Mouse (Mus musculus): ENCODE data around the gene Nxpe3.
A peak's percentile ranks its signal among the peaks of the same experiment; 100 is the strongest.

Nxpe3 gene

DNA sequence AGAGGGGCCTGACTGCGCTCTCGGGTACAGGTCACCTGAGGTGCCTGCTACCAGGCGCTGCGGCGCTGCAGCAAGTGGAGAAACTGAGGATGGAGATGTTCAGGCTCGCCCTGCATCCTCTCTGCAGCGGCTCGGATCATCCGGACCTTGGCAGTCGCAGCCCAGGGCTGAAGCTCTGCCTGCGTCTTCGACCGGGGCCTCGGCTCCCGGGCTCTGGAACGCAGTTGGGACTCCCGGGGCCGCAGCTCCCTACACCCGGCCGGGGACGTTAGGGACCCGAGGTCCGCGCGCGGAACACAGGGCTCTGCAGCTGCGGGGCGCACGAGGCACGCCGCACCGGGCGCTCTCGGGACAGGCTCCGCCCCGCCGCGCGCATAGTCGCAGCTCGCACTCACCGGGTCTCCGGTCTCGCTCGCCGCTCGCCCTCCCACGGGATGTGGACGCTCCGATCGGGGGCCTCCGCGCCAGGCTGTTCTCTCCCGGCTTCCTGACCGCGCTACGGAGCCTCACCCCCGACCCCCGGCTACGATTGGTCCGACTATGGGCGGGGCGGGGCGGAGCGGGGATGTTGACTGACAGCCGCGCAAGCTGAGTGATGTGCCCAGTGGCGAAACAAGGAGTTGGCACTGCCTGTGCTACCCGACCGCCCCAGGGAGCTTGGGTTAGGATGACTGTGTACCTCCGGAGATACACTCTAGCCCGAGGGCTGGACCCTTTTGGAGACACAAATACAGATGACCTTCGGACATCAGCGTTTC, at the start of gene Nxpe3:
Gene Nxpe3 (minus strand): TSS at position 393 of the 758 bp plus-strand sequence.
- DNase-seq (ENCODE audit: extremely low spot score, low spot score), result peak; percentile 95

DNA sequence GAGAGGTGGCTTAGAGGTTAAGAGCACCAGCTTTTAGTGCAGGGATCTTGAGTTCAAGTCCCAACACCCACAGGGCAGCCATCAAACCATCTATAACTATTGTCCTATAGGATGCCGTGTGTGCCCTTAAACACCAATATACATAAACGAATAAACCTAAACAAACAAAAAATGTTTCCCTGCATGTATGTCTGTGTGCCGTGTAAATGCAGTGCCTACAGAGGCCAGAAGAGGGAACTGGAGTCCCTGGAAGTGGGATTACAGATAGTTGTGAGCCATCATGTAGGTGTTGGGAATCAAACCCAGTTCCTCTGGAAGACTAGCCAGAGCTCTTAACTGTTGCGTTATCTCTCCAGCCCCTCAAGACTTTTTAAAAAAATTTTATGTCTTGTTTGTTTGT, 45.7 kb upstream of the Nxpe3 start:
- DNase-seq (ENCODE audit: extremely low spot score, low spot score), result no peak

DNA sequence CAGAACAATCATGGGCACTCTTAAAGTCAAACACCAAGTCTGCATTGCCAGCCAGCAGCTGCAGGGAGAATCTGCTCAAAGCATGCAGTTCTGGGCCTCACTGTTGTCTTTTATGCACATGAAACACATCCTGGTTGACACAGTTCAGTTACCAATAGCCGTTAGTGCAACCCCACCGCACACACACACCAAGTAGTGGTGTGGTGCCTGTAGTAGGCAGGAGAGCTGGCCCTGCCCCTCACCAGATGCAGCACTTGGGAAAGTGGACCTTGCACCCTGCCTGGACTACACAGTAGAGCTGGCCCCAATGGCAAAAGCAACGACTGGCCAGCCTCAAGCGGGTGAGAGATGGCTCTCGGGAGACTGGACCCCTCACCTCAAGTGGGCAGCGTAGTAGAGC, 44.6 kb upstream of the Nxpe3 start:
- no peak for DNase-seq (ENCODE audit: extremely low spot score, low spot score)

DNA sequence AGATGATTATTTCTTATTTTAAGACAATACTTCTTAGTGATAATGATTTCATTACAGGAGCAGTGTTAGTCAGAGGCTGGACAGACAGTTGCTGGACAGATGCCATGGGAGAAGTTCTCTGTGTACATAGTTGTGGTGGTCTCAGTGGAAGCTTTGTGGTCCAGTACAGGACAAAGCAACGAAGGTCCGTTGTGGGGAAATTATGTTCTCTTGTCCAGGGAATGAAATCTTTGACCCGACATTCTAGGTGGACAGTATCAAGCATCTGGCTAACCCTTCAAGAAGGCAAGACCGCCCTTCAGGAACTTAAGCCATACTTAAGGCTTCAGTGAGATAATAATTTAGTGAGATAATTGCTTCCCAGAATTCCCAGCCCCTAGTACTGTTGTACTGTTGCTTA, 43.7 kb upstream of the Nxpe3 start:
- DNase-seq (ENCODE audit: extremely low spot score, low spot score), result no peak

DNA sequence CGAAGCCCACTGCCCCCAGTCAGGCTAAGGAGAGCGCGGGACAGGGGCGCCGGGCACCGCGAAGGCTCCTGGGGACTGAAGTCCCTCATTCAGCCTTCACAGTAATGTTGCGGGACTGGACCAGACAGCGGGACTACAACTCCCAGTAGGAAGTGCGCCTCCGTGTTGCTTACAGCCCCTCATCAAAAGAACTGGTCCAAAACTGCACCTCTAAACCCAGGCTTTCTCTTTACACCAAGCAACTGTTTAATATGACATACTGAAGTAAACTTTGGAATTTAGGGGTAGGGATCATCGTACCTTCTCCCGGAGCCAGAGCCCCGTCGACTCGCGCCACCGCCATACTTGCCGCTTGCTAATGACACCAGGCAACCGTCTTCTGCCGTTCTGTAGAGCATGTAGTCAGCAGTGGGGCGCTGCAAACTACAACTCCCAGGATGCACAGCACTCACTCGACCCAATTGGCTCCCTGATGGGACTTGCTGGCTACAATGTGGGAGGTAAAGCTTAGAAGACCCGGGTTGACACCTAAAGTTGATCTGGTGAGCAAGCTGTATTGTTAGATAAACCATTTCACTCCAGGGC, 39.5 kb upstream of the Nxpe3 start, which contains the start of gene Cep97:
Gene Cep97 (minus strand): TSS at position 403 of the 585 bp plus-strand sequence.
- DNase-seq (ENCODE audit: extremely low spot score, low spot score), result peak; percentile 89

DNA sequence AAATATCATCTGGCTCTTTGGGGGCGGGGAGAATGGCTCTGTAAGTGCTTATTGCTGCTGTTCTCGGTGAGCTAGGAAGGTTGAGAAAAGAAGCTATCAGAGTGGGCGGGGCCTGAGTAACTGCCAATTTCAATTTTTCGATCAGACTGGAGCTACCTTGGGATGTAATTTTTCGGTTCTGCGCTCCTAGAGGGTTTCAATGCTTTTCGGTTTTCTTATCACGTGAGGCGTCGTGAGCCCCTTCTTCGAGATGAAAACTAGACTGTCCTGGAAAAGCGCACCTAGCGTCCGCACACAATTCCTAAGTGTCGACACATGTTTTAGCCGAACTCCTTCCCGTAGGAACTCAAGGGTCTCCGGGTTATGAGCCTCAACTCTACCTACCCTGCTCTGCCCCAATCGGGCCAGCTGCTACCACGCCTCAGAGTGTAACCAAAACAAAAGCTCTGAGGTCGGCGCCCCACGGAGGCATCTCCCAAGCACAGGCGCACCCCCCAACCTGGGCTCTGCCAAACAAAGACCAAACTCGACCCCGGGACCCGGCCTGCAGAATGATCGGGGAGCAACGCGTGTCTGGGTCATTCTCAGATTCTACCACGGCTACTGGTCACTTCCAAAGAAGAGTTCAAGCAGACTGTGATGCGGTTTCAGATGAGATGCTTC, 38.7 kb upstream of the Nxpe3 start:
- no peak for DNase-seq (ENCODE audit: extremely low spot score, low spot score)

DNA sequence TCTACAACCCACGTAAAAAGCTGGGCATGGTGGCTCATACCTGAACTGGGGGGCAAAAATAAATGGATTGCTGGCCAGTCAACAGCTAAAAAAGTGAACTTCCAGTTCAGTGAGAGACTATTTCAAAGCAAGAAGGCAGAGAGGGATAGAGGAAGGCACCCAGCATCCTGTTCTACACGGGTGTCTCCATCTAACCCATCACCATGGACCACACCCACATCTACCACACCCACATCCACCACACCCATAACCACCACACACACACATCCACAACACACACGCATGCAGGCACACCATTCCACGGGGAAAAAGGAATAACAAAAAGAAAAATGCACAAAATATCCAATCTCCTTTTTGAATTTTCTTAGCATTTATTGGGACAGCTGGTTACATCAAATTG, 28.9 kb upstream of the Nxpe3 start:
- DNase-seq (ENCODE audit: extremely low spot score, low spot score), result no peak

DNA sequence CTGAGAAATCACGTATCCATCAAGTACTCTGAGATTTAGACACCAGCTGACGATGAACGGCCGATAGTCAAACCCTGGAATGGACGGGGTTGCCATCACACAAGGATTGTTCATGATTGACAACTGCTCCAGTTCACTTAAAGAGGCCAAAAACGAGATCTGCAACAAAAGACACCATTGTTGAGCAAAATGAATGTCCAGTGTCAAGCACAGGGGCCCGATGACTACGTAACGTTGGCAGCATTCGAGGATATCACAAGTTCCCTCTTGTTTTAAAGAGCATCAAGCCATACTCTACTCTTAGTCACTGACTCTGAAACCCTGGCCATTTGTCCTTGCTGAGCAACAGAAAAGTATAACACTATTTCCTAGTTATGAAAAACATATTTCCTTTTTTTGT, 27.0 kb upstream of the Nxpe3 start:
- no peak for DNase-seq (ENCODE audit: extremely low spot score, low spot score)

DNA sequence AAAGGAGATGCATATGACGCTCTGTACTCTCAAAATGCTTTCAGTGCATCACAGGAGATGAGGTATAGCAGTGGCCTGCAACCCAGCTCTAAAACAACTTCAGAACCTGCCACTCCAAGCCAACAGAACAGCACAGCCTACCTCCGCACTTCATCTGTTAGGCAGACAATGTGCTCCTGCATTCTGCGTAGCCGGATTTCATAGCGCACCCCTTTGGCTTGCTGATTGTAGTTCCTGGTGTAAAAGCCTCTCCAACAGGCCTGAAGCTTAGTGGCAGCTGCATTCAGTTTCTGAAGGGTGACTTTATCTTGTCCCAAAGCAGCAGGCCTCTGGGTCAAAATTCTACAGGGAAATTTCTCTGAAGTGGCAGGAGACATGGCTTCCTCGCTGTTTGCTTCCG, 19.6 kb upstream of the Nxpe3 start:
- no peak for DNase-seq (ENCODE audit: extremely low spot score, low spot score)

DNA sequence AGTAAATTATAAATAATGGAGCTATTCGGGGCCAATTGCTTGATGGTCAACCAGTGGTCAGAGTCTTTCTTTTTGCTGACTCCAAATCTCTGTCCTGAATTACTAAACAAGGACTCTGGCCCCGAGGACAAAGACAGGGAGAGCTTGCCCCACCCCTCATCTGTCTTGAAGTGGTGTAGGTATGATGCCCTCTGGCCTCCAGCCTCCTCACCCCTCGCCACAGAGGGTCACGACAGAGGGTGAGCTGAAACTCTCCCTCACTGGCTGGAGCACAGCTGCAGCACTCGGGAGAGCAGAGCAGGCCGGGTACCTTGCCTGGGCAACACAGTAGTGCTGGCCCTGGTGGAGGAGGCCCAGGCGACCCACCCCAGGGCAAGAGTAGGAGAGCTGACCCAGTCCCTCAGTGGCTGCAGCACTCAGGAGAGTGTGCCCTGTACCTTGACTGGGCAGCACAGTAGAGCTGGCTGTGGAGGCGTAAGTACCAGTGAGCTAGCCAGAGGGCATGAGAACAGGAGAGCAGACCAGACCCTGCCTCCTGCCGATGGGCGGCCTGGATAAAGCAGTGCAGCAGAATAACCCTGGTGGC, 15.2 kb upstream of the Nxpe3 start:
- no peak for DNase-seq (ENCODE audit: extremely low spot score, low spot score)

DNA sequence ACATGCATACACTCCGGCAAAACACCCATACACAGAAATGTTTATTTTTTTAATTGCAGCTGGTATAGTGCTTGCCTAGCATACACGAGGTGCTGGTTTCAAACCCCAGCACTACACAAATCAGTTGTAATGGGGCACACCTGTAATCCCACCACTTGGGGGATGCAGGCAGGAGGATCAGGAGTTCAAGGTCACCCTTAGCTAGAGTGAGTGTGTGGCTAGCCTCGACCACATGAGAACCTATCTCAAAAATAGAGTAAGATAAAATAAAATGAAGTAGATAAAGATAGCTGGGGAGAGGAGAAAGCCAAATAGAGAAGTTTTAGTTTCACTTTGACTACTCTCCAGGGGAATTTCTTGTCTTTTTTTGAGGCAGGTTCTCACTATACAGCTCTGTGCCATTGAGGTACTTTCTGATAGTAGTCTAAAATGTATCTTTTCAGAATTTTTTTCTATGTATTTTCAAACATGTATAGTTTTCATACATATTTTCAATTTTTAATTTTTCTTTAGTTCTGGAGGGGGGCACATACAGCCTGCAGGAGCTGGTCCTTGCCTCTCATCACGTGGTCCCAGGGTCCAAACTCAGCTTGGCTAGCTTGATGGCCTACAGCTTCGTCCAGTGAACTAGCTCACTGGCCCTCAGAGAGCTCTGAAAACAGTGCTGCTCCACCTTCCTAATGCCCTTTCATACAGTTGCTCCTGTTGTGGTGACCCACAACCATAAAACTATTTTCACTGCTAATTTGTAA, 12.0 kb upstream of the Nxpe3 start:
- no peak for DNase-seq (ENCODE audit: extremely low spot score, low spot score)

DNA sequence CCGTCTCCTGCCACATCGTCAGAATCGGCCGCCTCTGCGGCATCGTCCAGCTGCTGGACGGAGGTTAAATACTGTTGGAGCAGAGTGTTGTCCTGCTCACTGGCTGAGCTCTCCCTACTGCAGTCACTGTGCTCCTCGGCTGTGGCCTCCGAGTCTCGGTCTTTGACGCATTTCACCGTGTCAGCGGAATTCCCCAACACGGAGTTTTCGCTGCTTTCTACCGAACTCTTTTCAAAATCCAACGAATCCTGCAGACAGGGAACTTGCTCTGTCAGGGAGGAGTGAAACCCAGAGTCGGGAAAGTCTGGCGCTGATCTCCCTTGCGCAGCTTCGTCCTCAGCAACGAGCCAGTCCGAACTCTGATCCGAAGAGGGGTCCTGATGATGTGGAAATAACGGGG, 10.3 kb upstream of the Nxpe3 start:
- no peak for DNase-seq (ENCODE audit: extremely low spot score, low spot score)

DNA sequence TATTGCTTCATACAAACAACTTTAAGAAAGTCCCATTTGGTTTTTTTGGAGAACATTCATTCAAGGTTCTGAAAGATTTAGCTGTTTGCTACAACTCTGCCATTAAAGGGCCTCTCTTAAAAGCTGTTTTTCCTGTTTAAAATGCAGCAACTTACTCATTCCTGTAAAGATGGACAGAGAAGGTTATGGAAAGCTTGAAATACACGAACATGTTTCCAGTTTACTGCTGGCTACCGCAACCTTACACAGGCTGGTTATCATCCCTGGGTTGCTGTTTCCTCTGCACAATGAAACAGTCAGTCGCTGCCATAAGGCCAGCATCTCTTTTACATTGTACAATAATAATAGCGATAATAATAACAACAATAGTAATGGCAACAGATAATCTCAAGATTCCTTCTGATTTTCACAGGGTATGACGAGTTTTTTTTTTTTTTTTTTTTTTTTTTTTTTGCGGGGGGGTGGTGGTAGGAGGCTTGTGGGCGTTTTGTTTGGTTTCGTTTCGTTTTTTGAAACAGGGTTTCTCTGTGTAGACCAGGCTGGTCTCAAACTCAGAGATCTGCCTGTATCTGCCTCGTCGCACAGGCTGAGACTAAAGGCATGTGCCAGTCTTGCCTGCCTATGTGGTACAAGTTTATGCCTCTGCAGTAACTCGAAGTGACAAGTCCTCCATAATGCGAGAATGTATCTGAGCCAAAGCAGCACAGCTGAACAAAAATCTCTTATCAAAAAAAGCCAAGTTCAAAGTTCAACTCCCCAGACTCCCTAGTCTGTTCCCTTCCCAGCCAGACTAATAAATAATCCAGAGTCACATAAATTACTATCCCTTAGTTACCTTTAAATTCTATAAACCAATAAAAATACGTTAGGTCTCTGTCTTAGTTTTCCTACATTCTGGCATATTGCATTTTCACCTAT, 7.0 kb upstream of the Nxpe3 start:
- no peak for DNase-seq (ENCODE audit: extremely low spot score, low spot score)

DNA sequence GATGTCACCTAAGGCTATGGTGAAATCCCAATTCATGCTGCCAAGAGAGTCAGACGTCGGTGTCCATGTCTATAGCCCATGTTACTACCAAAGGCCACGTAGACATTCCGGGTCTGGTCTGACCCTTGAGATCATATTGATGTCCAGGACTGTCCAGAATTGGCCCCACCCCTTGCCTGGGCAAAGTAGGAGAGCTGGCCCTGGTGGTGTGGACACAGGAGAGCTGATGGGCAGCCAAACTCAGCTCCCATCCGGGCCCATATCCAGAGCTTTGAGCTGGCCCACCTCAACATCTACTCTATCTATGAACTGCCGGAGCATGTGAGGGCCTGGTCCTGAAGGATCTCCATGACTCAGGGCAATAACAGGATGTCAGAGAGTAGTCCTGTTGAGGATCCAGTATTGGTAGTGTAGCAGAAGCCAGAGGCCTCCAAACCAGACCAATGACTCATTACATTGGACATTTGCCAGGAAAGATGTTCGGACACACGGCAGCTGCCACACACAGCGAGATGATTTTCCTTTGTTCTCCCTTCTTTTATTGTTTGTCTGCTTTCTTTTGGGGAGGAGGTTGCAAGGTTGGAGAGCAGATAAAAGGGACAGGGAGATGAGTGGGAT, 3.4 kb upstream of the Nxpe3 start:
- DNase-seq (ENCODE audit: extremely low spot score, low spot score), result no peak

DNA sequence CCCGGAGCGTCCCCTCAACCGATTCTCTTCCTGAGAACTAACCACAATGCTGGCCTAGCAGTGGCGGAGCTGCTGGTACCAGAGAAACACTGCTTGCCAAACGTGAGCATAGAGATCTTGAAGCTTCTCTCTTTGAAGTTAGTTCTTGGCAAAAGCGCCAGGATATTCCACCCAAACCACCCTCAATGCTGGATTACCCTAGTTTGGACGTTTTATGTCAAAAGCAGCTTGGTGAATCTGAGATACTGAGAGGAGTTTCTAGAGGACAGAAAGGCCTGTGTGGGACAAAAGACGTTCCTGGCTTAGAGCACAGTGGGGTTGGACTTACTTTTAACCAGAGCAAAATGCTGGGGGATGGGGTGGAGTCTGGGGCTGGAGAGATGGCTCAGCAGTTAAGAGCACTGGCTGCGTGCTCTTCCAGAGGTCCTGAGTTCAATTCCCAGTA, 588 bp upstream of the Nxpe3 start:
- DNase-seq (ENCODE audit: extremely low spot score, low spot score), result no peak

DNA sequence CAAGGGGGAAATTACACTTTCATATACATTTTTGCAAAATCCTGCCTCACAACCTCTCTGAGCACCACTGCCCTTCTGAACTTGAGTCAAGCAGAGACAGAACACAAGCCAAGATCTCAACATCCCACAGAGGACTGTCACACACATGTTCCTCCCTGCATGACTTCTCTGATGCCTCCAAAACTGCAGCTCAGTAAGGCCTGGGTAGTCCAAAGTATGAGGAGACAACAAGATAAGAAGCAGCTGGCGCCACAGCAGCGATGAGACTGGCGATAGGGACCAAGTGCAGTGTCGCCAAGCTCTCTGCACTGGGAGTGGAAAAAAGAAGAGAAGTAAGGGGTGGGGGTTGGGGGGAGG, 571 bp downstream of the Nxpe3 start:
- DNase-seq (ENCODE audit: extremely low spot score, low spot score), result no peak

DNA sequence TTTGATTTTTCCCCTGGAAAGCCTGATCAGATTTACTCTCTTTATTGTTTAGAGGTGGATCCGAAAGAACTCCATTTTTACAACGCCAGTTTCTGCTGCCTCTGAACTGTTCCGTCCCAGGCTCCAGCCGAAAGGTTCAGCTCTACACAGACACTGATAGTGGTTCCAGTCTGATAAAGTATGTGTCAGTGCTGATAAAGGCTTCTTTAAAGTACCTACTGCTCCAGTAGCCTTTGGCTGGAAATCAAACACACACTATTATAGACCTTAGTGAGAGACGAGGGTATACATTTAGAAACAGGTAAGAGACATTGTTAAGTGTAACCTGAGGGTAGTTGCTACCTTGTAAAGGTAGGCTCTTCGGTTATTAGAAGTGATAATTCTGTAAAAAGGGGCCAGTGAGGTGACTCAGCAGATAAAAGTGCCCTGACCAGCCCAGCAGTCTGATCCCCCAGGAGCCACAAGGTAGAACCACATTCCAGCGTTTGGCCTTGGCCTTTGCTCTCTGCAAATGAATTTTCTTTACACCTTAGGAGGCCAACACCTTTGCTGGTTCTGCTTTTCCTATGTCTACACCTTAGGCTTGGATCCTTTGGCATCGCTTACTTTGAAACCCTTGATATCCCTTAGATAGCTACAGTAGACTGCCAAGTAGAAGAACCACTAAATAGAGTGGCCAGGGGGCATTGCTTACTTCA, 1.5 kb downstream of the Nxpe3 start:
- DNase-seq (ENCODE audit: extremely low spot score, low spot score), result no peak

DNA sequence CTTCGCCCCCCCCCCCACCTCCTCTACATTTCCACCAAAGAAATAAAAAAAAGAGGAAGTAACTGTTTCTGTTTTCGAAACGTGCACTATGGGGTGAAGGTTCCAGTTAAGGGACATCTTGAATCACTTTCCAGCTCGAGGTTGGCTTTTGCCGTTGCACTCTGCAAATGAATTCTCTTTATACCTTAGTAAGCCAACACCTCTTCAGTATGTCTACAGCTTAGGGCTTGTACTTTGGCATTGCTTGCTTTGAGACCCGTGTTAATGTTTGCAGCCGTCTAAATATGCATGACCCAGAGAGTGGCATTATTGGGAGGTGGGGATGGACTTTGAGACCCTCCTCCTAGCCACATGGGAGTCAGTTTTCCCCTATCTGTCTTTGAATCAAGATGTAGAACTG, 2.6 kb downstream of the Nxpe3 start:
- DNase-seq (ENCODE audit: extremely low spot score, low spot score), result no peak

DNA sequence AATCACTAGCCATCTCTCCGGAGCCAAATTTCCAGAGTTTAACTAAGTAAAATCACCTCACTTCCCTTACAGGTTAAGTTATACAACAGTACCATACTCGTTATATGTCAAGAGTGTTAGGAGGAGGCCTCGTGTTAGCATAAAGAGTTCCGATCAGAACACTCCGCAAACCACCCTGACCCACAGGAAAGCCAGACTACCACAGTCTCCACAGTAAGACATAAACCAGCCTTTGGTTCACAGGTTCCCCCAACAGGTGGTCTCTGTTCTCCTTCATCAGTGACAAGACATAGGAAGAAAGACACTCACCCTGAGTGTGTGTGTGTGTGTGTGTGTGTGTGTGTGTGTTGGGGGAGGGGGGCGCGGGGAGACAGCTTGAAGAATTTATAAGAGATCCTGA, 3.7 kb downstream of the Nxpe3 start:
- DNase-seq (ENCODE audit: extremely low spot score, low spot score), result no peak
